Mouse (Mus musculus): ENCODE results near the gene Cd300e. TPM values are rescaled to one million over a fixed set of nuclear protein-coding genes. Genes with fewer than 3 reads are reported as not detected.
"Not testable (repeated sequence)": the region's sequence is repeated elsewhere in the genome, so short reads cannot be mapped to it uniquely, and the experiment has no call there.

Gene Cd300e
- total RNA-seq, 2 experiments from 2014 or later, result not detected

- no peak for DNase-seq
Observed at GRCm38 (mm10) chr11:115082196-115082595, 20.2 kb upstream of the Cd300e start.

DNA sequence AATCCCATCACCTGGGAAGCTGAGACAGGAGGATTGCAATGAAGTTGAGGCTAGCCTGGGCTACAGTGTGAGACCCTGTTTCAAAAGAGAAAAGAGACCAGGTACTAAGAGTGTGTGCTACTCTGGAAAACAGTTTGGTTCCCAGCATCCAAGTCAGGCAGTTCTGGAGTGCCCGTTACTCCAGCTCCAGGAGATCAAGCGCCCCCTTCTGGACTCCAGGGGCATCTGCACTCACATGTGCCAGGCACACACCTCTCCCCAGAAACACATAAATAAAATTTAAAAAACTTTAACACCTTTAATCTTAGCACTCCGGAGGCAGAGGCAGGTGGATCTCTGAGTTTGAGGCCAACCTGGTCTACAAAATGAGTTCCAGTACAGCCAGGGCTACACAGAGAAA is 19.4 kb upstream of the Cd300e start:
- DNase-seq, result no peak

DNA sequence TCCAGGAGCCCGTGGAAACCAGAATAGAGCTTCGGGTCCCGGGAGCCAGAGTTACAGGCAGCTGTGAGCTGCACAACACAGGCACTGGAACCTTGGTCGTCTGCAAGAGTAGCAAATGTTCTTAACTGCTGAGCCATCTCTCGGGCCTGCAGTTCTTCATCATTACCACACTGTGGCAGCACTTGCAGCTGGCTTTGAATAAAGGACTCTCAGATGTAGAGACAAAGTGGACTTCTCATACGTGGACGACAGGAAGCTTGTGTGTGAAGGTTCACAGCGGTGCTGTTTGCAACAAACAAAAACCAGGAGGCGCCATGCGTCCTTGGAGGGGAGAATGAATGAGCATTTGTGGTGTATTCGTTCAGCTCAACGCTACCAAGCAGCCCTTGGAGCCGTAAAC is 18.9 kb upstream of the Cd300e start:
- DNase-seq, result peak in 1 of 2 experiments; percentile 41

DNA sequence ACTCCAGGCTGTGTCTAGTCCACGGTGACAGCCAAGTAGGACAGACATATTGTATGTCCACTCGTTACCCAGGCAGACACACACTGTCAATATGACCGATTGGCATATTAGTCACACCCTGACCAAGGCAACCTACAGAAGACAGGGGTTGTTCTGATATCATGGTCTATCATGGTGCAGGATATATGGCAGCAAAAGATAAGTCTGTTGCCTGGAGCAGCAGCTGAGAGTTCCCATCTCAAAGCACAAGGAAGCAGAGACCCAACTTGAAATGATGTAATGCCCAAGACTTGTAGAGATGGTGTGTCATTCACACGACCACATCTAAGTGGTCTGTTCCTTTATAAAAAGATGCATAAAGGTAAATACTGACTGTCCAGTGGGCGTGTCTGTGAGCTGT is 16.7 kb upstream of the Cd300e start:
- no peak for DNase-seq

DNA sequence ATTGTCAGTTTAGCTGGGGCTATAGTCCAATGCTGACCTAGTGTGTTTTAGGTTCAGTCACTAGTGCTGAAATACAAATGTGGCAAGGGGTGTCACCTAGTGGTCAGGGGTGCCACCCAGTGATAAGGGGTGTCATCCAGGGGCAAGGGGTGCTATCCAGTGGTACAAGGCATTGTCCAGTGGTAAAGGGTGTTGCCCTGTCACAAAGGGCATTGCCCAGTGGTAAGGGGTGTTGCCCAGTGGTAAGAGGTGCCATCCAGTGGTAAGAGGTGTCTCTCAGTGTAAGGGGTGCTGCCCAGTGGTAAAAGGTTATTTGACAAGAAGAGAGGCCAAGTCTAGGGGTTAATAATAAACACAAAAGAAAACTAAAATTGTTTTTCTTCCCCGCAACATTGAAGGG is 15.5 kb upstream of the Cd300e start:
- DNase-seq, result no peak

DNA sequence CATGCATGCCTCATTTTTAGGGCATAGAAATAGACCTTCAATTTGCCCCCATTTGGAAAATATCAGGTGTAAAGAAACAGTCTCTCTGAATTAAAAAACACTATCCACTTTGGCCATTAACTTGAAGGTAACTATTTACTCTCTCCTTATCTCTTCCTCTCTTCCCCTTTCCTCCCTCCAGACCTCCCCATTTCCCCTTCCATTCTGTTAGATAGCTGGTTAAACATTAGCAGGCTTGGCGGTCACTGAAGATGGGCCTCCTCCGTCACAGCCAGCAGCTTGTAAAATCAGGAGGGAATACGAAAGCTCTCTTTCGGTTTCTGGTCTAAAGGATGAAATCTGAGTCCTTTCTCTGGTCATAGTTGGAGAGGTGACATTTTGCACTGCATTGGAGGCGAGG is 13.9 kb upstream of the Cd300e start:
- no peak for DNase-seq

GRCm38 (mm10) chr11:115075407-115075806 is 13.4 kb upstream of the Cd300e start:
- no peak for DNase-seq

GRCm38 (mm10) chr11:115073002-115073401 is 11.0 kb upstream of the Cd300e start:
- no peak for DNase-seq

GRCm38 (mm10) chr11:115071631-115072294 is 9.8 kb upstream of the Cd300e start:
- no peak for DNase-seq

DNA sequence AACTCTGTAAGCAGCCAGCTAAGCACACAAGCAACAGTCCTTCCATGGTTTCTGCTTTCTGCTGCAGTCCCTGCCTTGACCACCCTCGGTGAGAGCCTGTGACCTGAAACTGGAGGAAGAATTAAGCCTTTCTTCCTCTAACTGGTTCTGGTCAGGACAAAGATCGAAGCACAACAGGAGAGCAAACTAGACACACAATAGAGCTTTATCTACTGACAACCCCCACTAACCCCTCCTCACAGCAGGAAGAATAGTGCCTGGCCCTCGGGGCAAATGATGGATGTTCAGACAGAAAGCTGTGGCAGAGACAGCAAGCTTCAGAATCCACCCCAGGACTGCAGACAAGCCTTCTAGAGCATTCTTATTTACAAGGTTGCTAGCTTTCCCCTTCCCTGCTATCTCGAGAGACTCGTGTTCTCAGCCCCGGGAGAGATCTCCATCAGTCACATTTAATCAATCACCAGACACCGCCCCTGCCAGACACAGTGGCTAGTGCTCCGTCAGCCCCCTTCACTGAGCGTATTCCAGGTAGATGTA is 9.1 kb upstream of the Cd300e start:
- DNase-seq, result no peak

DNA sequence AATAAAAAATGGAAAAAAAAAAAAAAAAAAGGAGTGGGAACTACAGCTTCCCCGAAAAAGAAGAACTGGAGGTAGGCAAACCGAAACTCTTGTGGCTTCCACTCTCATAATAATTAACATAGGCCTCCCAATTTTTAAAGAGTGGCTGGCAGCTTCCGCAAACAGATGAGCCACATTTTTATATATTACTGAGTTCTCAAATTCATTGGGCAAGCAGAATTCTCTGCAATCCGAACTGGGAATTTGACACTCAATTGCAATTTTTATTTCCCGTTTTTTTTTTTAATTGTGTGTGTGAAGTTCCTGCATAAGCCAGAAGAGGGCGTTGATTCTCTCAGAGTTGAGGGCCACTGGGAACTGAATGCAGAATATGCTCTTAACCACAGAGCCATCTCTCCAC is 4.8 kb upstream of the Cd300e start:
- no peak for DNase-seq

DNA sequence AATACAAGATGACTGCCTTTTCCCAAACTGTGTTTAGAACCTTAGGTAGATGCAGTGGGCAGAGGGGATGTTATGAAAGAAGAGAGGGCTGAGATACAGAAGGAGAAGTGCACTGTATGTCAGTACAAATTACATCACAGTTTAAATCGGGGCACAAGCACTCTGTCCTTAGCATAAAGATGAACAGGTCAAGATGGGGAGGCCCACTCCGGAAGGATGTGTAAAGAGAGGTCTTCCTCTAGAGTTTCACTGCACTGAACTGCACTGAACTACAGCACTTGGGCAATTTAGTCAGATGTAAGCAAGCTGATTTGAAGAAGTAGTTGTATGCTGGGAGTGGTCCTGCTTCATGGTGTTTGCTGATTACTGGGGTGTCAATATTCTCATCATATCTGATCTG is 2.2 kb downstream of the Cd300e start:
- DNase-seq, result no peak

- DNase-seq, result no peak
Observed at GRCm38 (mm10) chr11:115058701-115059100, 3.3 kb downstream of the Cd300e start.

- DNase-seq, result no peak
Observed at GRCm38 (mm10) chr11:115054537-115054936, 7.4 kb downstream of the Cd300e start.

GRCm38 (mm10) chr11:115052991-115053390 is 9.0 kb downstream of the Cd300e start:
- DNase-seq, result no peak

DNA sequence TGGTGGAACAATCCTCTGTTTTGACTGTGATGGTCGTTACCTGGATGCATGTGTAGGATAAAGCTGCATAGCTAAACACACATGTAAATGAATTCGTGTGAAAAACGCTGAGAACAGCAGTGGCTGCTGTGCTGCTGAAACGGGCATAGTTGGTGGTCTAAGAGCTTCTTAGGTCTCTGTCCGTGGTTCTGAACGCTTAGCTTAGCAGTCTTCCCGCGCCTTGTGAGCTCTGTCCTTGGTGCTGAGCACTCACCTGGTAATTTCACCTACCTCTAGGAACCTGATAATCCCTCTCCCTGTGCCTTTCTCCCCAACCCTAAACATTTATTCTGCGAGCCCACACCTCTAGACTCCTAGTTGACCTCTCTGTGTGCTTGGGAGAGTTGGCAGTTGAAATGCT is 9.8 kb downstream of the Cd300e start:
- DNase-seq, result no peak

DNA sequence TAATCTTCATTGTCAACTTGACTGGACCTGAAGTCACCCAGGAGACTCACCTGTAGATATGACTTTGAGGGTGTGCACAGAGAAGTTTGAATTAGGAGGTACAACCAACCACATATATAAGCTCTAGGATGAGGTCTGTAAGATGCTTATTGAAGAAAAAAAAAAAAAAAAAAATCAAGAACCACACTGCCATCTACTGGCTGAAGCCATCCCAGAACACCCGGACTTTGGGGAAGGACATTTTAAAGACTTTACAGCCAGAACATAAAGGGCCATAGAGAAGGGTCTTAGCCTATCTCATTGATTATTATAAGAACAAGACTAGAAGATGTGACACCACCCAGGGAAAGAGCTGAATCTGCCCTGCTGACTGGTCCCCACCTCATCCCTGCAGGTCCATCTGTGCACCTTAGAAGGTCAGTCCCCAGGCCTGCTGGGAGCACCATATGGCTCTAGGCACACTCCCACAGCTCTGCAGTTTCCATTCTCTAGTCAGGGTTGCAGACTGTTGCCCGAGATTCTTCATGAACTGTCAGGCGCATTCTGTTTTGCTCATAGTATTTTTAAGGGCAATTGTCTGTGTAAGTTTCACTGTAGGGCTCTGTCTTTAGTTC is 12.6 kb downstream of the Cd300e start:
- DNase-seq, result no peak

- DNase-seq, result no peak
Observed at GRCm38 (mm10) chr11:115048259-115048658, 13.7 kb downstream of the Cd300e start, which contains the start of gene Cd300ld3. Gene Cd300ld3, minus strand, starts transcription at chr11:115048409.

DNA sequence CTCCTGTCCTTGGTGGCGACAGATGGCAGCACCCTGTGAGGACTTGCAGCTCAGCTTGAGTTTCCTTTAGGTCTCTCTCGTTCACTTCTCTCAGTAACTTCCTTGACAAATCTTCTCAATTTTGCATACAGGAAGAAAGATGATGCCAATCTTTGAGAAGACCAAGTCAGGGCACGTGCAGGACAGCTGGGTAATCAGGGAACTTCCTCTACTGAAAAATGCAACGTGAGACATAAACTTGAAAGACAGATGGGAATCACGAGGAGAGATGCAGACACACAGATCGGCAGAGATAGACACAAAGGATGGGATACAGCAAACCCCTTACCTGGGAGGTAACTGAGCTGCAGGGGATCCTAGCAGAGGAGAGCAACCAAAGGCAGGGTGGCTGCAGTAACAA is 24.3 kb downstream of the Cd300e start, which contains the start of gene Cd300ld5:
TSS of gene Cd300ld5 (minus strand) at position 101 of the 400 bp plus-strand sequence.
- DNase-seq, result not testable (repeated sequence)

DNA sequence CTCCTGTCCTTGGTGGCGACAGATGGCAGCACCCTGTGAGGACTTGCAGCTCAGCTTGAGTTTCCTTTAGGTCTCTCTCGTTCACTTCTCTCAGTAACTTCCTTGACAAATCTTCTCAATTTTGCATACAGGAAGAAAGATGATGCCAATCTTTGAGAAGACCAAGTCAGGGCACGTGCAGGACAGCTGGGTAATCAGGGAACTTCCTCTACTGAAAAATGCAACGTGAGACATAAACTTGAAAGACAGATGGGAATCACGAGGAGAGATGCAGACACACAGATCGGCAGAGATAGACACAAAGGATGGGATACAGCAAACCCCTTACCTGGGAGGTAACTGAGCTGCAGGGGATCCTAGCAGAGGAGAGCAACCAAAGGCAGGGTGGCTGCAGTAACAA is 35.1 kb downstream of the Cd300e start, which contains the start of gene Cd300ld4:
TSS of gene Cd300ld4 (minus strand) at position 101 of the 400 bp plus-strand sequence.
- DNase-seq, result not testable (repeated sequence)

DNA sequence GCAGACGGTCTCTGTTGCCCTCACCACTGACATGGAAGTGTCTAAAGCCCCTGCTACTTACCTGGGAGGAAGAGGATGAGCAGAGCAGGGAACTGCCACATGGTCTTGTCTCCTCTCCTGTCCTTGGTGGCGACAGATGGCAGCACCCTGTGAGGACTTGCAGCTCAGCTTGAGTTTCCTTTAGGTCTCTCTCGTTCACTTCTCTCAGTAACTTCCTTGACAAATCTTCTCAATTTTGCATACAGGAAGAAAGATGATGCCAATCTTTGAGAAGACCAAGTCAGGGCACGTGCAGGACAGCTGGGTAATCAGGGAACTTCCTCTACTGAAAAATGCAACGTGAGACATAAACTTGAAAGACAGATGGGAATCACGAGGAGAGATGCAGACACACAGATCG is 45.9 kb downstream of the Cd300e start, which contains the start of gene Cd300ld2:
TSS of gene Cd300ld2 (minus strand) at position 101 of the 400 bp plus-strand sequence.
- DNase-seq, result not testable (repeated sequence)

DNA sequence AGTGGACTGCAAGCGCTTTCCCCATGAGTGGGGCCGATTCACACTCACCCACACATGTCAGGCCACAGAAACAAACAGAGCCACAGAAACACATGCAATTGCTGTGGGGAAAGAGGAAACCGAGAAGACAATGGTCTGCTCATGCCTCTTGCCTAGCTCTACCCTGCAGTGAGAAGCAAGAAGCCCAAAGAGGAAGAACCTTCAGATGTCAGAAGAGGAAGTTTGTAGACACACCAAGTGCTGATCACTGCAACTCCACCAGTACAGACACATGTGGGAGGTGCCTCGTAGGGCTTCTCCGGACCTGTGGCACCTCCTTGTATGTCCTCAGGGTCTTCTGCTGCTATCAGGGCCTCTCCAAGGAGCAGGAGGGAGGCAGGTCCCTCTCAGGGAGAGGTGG is 57.9 kb downstream of the Cd300e start:
- no peak for DNase-seq

All from layer of hippocampus, postnatal 36 days (tissue).